Mouse (Mus musculus) monocyte, adult 2 months (primary cell): ENCODE measurements around the gene Sept1.
A peak's percentile ranks its signal among the peaks of the same experiment; 100 is the strongest.
"Not testable (repeated sequence)": the region's sequence is repeated elsewhere in the genome, so short reads cannot be mapped to it uniquely, and the experiment has no call there.

ENCODE experiments used
- DNase-seq, 2 experiments: peaks; one replicate each; pipeline ENCODE4 v3.0.0; 2022; ENCODE audit warnings: low spot score in 2 of 2, low read depth in 1 of 2

The Sept1 gene

GRCm38 (mm10) chr7:127195544-127196295 lies 37.2 kb downstream of the Sept1 start, which contains the start of gene Cd2bp2:
Gene Cd2bp2, minus strand, starts transcription at chr7:127196050.
- peak; percentile 90 to 91 for DNase-seq

DNA sequence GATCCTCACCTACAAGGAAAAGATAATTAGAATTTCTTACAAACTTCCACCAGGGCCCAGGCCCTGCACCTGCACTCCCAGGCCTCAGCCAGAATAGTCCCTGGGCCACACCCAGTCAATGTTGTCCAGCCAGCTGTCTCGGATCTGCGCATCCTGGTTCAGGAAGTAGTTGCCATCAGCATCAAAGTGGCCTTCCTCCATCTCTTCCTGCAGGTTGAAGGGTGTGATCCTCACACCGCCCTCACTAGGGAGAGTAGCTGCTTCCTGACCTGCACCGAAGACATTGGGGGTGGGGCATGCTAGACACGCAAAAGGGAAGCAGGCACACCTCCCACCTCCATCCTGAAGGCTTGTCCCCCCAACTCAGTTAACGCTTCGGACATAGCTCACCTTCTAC lies 38.3 kb downstream of the Sept1 start:
- DNase-seq: no peak

- DNase-seq: no peak
Measured at GRCm38 (mm10) chr7:127194011-127194632, 38.8 kb downstream of the Sept1 start.

- no peak for DNase-seq
Measured at GRCm38 (mm10) chr7:127192989-127193388, 39.9 kb downstream of the Sept1 start.

DNA sequence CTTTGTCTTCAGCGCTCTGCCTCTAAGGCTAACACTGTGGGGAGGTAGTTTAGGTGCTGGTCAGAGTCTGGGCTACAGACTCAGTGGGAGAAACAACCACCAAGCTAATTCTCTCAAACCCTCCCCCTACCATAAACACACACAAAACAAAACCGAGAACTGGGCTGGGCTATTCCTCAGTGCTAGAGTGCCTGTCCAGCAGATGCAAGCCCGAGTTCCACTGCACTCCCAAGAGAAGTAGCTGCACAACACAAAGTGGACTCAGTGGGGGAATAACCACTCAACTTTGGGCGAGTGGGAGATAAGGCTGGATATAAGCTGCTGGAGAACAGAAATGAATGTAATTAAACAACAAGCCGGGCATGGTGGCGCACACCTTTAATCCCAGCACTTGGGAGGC lies 42.3 kb downstream of the Sept1 start:
- DNase-seq: no peak

- no peak for DNase-seq
Measured at GRCm38 (mm10) chr7:127188305-127189276, 44.3 kb downstream of the Sept1 start.

DNA sequence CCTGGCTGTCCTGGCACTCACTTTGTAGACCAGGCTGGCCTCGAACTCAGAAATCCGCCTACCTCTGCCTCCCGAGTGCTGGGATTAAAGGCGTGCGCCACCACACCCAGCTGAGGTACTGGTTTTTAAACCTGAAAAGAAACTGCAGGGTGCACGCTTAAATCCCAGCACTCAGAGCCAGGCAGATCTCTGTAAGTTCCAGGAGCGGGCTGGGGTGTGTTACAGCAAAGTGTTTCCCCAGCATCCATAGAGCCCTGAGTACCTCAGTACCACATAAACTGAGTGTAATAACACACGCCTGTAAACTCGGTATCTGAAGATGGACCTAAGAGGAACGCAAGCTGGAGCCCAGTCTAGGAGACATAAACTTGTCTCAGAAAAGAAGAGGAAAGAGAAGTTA lies 45.6 kb downstream of the Sept1 start:
- no peak for DNase-seq

- no peak for DNase-seq
Measured at GRCm38 (mm10) chr7:127185601-127186000, 47.3 kb downstream of the Sept1 start.

DNA sequence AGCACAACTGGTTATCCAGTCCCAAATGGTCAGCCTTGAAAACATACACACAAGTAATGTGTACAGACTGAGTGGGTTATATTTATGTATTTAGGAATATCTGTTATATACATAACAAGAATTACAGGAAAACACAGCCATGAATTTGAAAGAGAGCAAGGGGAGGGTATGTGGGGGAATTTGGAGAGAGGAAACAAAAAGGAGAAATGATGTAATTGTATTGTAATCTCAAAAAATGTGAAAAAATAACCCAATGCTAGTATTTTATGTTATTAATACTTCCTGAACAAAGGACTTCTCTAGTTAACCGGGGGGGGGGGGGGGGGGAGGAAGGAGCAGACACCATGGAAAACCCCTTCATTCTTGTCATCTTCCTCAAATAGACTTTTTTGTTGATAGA lies 48.2 kb downstream of the Sept1 start:
- no peak for DNase-seq

DNA sequence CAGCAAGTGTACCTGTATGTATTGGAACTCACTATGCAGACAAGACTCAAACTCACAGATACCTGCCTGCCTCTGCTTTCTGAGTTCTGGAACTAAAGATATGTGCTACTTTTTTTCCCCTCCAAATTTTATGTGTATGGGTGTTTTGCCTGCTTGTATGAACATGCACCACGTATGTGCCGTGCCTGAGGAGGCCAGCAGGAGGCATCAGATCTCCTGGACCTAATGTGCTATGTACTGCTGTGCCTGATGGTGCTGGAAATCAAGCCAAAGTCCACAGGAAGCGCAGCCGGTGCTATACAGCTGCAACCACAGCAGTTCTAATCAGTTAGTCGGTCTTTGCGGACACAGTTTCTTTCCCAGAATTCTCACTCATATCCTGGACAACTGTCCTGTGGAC lies 49.1 kb downstream of the Sept1 start:
- no peak for DNase-seq

DNA sequence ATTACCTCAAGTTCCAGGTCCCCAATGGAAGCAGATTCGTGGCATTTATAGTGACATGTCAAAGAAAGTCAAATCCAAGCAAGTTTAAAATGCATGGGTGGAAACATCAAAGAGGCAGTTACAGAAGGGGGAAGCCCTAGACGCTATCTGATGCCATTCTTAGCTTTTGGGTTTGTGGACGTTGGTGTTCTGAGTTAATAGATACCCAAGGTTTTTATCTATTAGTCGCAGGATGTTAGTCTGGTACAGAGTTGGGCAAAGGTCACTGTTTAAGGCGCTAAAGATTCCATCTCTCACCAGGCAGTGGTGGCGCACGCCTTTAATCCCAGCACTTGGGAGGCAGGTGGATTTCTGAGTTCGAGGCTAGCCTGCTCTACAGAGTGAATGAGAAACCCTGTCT lies 49.6 kb downstream of the Sept1 start:
- no peak for DNase-seq

DNA sequence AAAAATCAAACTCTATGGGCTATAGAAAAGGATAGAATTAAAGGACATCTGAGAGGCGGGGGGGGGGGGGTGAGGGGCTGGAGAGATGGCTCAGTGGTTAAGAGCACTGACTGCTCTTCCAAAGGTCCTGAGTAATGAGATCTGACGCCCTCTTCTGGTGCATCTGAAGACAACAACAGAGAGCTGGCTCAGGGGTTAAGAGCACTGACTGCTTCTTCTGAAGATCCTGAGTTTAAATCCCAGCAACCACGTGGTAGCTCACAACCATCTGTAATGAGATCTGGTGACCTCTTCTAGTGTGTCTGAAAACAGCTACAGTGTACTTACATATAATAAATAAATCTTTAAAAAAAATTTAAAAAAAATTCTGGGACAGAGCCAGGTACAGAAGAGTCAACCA lies 51.2 kb downstream of the Sept1 start:
- not testable (repeated sequence) for DNase-seq

- no peak for DNase-seq
Measured at GRCm38 (mm10) chr7:127180783-127181182, 52.1 kb downstream of the Sept1 start.

DNA sequence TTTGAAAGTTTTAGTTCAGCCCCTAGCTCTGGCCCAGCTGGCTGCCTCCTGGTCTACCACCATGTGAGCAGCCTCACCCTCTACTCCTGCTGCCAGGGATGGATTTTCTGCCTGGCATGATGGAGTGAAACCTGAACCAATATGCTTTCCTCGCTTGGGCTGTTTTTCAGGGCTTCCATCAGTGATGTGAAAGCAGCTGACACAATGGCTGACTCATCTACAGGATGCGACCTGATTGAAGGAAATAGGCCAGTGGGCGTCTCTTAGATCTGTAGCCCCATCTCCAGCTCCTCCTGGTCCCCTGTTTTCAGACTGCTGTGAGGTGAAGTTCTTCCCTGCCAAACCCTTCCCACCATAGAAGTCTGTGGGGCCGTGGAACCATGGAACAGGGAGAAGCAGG lies 56.0 kb downstream of the Sept1 start:
- DNase-seq: no peak

GRCm38 (mm10) chr7:127166501-127166900 lies 66.4 kb downstream of the Sept1 start:
- no peak for DNase-seq

DNA sequence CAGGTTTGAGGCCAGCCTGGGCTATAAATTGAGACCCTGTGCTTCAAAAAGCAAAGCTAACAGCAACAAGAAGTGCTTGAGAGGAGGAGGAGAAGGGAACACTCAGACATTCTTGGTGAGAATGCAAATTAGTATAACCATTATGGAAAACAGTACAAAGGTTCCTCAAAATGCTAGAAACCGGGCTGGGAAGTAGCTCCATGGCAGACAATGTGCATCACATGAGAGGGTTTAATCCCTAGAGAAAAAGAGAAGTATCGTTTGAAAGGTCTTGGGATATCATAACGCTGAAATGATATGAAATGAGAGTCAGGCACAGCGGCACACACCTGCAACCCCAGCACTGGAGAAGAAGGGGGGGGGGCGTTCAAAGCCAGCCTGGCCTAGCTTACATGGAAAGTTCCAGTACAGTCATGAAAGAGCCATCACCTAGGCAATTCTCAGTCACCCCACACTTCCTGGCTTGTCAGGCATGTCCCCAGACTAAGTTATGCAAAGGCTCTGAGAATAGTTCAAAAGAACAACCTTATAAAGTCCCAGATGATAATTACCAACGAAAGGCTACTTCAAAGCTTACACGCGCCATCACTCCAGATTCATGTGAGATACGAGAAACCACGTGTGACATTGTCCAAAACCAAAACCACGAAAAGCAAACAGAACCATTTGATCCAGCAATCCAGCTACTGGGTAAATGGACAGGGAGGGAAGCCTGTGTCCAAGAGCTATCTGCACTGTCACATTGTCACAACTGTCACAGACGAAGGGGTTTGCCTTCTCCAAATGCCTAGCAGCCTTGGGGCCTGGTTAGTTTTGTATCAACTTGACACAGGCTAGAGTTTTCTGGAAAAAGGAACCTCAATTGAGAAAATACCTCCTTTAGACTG lies 67.1 kb downstream of the Sept1 start:
- DNase-seq: no peak
